Mouse (Mus musculus): Measurements from ENCODE around the gene Arhgef39.

DNA sequence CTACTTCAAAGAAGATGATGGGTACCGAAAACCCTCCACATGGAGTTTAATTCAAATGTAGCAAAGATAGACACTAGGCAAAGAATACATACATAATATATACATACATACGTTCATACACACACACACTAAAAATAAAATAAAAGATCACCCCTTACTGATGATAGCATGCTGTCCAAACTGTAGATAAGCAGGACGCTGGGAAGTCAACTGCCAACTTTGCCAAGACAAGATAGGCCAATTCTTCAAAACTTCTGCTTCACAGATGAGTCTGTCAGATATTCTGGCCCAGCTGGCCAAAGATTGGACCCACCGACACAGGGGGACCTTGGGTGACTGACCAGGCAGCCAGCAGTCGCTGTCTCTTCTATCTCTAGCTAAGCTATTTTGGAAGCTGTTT is 36.4 kb downstream of the Arhgef39 start:
- TF ChIP-seq CTCF (IDR thresholded peaks at IDR 0.05; ENCODE audit: low read depth, low read length) (no peak), GATA1 (IDR thresholded peaks at IDR 0.05; ENCODE audit: borderline replicate concordance, low read length) (no peak), TAL1 (conservative IDR thresholded peaks at IDR 0.05; ENCODE audit: low read depth, low read length) (no peak), GATA2 (IDR thresholded peaks at IDR 0.05; ENCODE audit: borderline replicate concordance, low read depth, low read length) (no peak), POLR2AphosphoS5 (IDR thresholded peaks at IDR 0.05; ENCODE audit: insufficient replicate concordance, low read depth, low read length) (no peak)

Measured in G1E (cell line).